Mouse (Mus musculus): ENCODE measurements around the gene Ube2d1. TPM values are rescaled to one million over a fixed set of nuclear protein-coding genes. Genes with fewer than 3 reads are reported as not detected.

The Ube2d1 gene
- total RNA-seq, 2 experiments from 2014 or later: 49.2 TPM

- peak; percentile 77 to 92 for DNase-seq (ENCODE audit: low spot score in 2 of 2)
Observed at GRCm38 (mm10) chr10:71225894-71226293, 59.2 kb downstream of the Ube2d1 start.

- no peak for DNase-seq (ENCODE audit: low spot score in 2 of 2)
Observed at GRCm38 (mm10) chr10:71223101-71223500, 62.0 kb downstream of the Ube2d1 start.

GRCm38 (mm10) chr10:71222639-71223038 lies 62.4 kb downstream of the Ube2d1 start:
- DNase-seq (ENCODE audit: low spot score in 2 of 2): no peak

GRCm38 (mm10) chr10:71218228-71218892 lies 66.7 kb downstream of the Ube2d1 start:
- DNase-seq (ENCODE audit: low spot score in 2 of 2): peak; percentile 66 to 94

GRCm38 (mm10) chr10:71215996-71216395 lies 69.1 kb downstream of the Ube2d1 start:
- DNase-seq (ENCODE audit: low spot score in 2 of 2): no peak

Other genes starting within 250 kb of the Ube2d1 start
- 1 to 10 TPM; 3.6 to 4.1 TPM for gene Bicc1, start 125.6 kb downstream of the Ube2d1 start, total RNA-seq (2021)
- gene Tfam, start 47.0 kb downstream of the Ube2d1 start, total RNA-seq (2021): 10 to 100 TPM; 37.4 to 44.4 TPM
- 100 to 1,000 TPM; 125 to 134 TPM for gene Cisd1, start 59.7 kb upstream of the Ube2d1 start, total RNA-seq (2021)
- 10 to 100 TPM; 42.7 to 44.3 TPM for gene Ipmk, start 62.5 kb upstream of the Ube2d1 start, total RNA-seq (2021)

Data from layer of hippocampus, adult 18-20 months (tissue).